Mouse (Mus musculus) forebrain, embryonic 11.5 days (tissue): ENCODE results near the gene Cpd. TPM values are rescaled to one million over a fixed set of nuclear protein-coding genes. Genes with fewer than 3 reads are reported as not detected.

Source experiments
- ATAC-seq: fragments of 200-750 bp; cut with Nextera tagmentation; replicated peaks from 2 replicates; pipeline ENCODE4 v1.8.0; 2017; ENCODE audit warnings: moderate TSS enrichment; ENCODE audit not compliant: low FRiP score
- DNase-seq: peaks from one replicate; pipeline ENCODE4 v3.0.0-alpha.2; 2017; ENCODE audit warnings: low spot score
- H3K27ac ChIP-seq: fragments of 300-500 bp; sonication (generic); 2 replicates; pipeline ENCODE4 v1.5.1; 2014; ENCODE audit warnings: low read depth, low read length
- H3K27me3 ChIP-seq: fragments of 300-500 bp; sonication (generic); 2 replicates; pipeline ENCODE4 v1.6.1; 2014; ENCODE audit warnings: mild to moderate bottlenecking, low read length, mixed read lengths; ENCODE audit not compliant: control insufficient read depth, insufficient read depth
- H3K36me3 ChIP-seq: fragments of 300-500 bp; sonication (generic); 2 replicates; pipeline ENCODE4 v1.6.1; 2014; ENCODE audit warnings: mild to moderate bottlenecking, low read length, moderate library complexity, mixed read lengths; ENCODE audit not compliant: control insufficient read depth, insufficient read depth
- H3K4me1 ChIP-seq: fragments of 300-500 bp; sonication (generic); replicated peaks from 2 replicates; pipeline ENCODE4 v1.6.1; 2014; ENCODE audit warnings: low read length, mixed read lengths; ENCODE audit not compliant: control insufficient read depth, insufficient read depth
- H3K4me2 ChIP-seq: fragments of 300-500 bp; sonication (generic); 2 replicates; pipeline ENCODE4 v1.6.1; 2014; ENCODE audit warnings: low read depth, mild to moderate bottlenecking, low read length, moderate library complexity, mixed read lengths; ENCODE audit not compliant: severe bottlenecking
- H3K4me3 ChIP-seq: fragments of 300-500 bp; sonication (generic); 2 replicates; pipeline ENCODE4 v1.5.1; 2014; ENCODE audit warnings: low read depth, low read length
- H3K9ac ChIP-seq: fragments of 300-500 bp; sonication (generic); 2 replicates; pipeline ENCODE4 v1.6.1; 2014; ENCODE audit warnings: low read length
- H3K9me3 ChIP-seq: fragments of 300-500 bp; sonication (generic); 2 replicates; pipeline ENCODE4 v1.6.1; 2016; ENCODE audit warnings: low read length, mixed read lengths; ENCODE audit not compliant: control insufficient read depth
- WGBS: fragments of 180-500 bp; shearing (Covaris S2); extraction: QIAGEN DNeasy Blood & Tissue Kit; methylation state at CpG from one replicate; pipeline ENCODE4 v1.1.7; 2014; 5-methylcytosine and 5-hydroxymethylcytosine counted together
- polyA plus RNA-seq: library from polyadenylated mRNA; unstranded; fragments of >200 nt; fragmentation: Nextera tagmentation; extraction: Ambion mirVana; gene quantifications from 2 replicates; pipeline ENCODE4 v1.2.1, GENCODE M21; 2014

Gene Cpd
- polyA plus RNA-seq, 1 experiment from 2014 or later: 15.6 TPM

DNA sequence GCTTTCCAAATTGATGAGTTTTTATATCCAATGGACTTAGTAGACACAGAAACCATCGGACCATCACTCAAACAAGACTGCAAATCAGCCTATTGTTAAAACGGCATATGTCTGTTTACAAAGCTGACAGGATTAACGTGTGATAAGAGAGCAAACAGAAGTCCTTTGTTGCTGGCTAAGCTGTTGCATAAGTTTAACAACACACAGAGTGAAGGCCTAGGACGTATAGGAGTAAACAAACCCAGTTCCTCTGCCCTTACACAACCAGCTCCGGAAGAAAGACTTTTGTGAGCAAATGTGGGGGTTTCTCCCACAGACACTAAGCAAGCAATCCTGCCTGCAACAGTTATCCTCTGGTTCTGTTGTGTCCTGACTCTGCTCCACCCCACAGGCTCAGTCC lies 37.6 kb upstream of the Cpd start:
- no peaks in the 10 kb centered on the region for H3K27me3 ChIP-seq
- H3K4me3 ChIP-seq: no peak overlapping the region
- no peak overlapping the region for H3K4me2 ChIP-seq
- WGBS: 41% methylated on average over 5 of the region's 5 CpGs
- no peak overlapping the region for H3K27ac ChIP-seq
- no peaks in the 10 kb centered on the region for H3K36me3 ChIP-seq
- no peak overlapping the region for H3K9ac ChIP-seq
- ATAC-seq: no peak
- DNase-seq: no peak
- no peaks in the 10 kb centered on the region for H3K4me1 ChIP-seq
- H3K9me3 ChIP-seq: no peaks in the 10 kb centered on the region

DNA sequence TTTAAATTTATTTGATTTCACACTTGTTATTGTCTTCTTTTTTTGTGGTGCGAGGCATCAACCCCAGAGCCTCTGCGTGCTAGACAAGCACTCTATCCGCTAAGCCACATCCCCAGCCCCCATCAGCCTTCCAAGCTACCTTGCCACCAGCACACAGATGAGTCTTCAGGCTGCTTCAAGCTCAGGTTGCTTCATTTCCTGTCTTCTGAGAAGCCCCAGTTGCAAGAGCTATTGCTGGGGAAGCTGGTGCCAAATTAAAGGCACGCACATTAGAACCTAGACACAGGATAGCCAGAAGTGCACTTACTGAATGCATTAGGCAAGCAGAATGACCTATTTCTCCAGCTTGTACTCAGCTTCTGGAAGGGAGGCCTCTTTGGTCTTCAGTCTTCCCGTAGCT lies 33.0 kb upstream of the Cpd start:
- DNase-seq (peak; percentile 5), ATAC-seq (no peak)
- Histone ChIP-seq H3K27me3 (no peaks in the 10 kb centered on the region), H3K9ac (no peak overlapping the region), H3K27ac (no peak overlapping the region), H3K4me3 (no peak overlapping the region), H3K4me1 (no peaks in the 10 kb centered on the region), H3K36me3 (no peaks in the 10 kb centered on the region), H3K9me3 (no peaks in the 10 kb centered on the region), H3K4me2 (no peak overlapping the region)
- 92% methylated on average over 5 of the region's 5 CpGs for WGBS

DNA sequence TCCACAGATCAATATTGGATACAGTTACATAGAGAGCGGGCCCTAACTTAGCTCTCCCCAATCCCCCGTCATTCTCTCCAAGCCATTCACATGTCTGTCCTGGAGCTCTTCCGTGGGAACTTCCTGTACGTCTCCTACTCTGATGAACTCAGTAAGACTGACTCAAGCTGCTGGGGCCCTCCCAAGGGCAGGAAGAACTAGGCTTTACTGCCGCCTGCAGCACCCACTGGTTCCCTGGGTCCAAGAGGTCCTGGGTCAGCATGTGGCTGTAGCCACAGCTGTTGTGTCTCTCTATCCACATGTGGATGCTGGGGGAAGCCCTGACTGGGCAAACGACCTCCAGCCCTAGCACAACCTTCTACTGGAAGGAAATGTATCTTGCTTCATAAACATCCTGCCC lies 27.9 kb upstream of the Cpd start:
- Histone ChIP-seq H3K4me1 (no peaks in the 10 kb centered on the region), H3K27ac (no peak overlapping the region), H3K4me2 (no peak overlapping the region), H3K9me3 (no peaks in the 10 kb centered on the region), H3K27me3 (no peaks in the 10 kb centered on the region), H3K36me3 (no peaks in the 10 kb centered on the region), H3K4me3 (no peak overlapping the region), H3K9ac (no peak overlapping the region)
- DNase-seq: peak; percentile 10
- ATAC-seq: no peak
- WGBS: 82% methylated on average over 6 of the region's 6 CpGs

DNA sequence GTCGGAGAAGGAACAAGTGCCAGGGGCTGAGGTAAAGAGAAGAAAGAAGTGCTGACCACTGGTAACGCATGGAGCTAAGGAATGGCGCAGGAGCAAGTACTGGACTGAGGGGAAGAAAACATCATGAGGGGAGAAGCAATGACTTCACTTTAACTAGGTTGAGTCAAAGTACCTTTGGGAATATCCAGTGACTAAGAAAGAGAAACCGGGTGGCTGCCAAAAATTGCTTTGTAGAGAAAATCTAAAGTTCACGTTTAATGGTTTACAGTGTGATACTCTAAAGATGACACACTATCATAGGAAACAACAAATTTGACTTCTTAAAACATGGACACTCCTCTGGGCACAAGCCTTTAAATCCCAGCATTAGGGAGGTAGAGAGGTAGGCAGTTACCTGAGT lies 27.0 kb upstream of the Cpd start:
- no peaks in the 10 kb centered on the region for H3K4me1 ChIP-seq
- peak; percentile 2 for DNase-seq
- no peak overlapping the region for H3K4me2 ChIP-seq
- no peaks in the 10 kb centered on the region for H3K36me3 ChIP-seq
- WGBS: 96% methylated on average over 5 of the region's 5 CpGs
- no peak overlapping the region for H3K27ac ChIP-seq
- H3K9me3 ChIP-seq: no peaks in the 10 kb centered on the region
- ATAC-seq: no peak
- H3K27me3 ChIP-seq: no peaks in the 10 kb centered on the region
- no peak overlapping the region for H3K9ac ChIP-seq
- no peak overlapping the region for H3K4me3 ChIP-seq

DNA sequence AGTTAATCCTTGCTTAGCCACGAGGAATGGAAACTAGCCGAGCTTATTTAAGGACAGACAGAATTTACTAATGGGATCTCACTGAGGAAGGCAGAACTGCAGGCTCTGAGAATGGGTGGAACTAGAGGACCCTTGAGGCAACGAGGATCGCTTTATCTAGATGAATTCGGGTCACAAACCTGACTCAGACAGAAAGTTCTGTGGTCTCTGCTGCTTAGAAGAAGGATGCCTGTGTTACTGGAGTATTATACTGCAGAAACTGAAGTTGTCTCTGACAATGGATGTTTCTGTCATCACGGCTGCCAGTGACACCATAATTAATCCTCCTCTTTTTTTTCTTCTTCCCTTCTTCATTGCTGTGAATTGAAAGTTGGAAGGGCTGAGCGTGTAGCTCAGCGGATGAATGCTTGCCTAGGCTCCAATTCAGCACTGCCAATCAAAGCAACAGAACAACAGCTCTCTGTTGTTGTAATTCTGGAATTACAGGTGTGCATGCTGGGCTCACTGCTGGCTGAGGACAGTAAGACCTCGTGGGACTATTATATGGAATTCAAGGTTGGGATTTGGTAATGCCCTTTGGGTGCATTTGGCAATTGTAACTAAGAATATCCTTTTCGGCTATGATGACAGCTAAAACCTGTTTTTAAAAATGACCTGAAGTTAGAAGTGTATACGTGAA lies 25.9 kb upstream of the Cpd start:
- DNase-seq (peak; percentile 17), ATAC-seq (no peak)
- 59% methylated on average over 11 of the region's 11 CpGs for WGBS
- Histone ChIP-seq H3K9me3 (no peaks in the 10 kb centered on the region), H3K27ac (no peak overlapping the region), H3K36me3 (no peaks in the 10 kb centered on the region), H3K27me3 (no peaks in the 10 kb centered on the region), H3K4me2 (no peak overlapping the region), H3K4me3 (no peak overlapping the region), H3K4me1 (no peaks in the 10 kb centered on the region), H3K9ac (no peak overlapping the region)

DNA sequence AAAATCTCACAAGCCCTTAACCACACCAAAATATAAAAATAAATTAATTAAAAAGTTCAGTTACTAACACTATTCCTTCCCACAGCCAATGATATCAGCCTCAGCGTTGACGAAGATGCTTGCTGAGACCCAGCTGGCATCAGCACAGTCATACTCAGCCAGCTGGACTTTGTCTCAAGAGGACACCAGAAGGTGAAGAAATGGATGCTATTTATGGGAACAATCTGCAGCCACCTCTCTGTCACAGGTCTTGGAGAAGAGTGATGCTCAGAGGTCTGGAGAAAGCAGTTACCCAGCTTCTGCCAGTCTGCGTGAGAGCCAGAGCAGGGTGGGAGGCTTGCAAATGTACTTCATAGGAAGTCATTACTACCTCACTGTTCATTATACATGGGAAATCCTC lies 14.4 kb upstream of the Cpd start:
- Histone ChIP-seq H3K9me3 (no peaks in the 10 kb centered on the region), H3K27ac (no peak overlapping the region), H3K36me3 (no peaks in the 10 kb centered on the region), H3K9ac (no peak overlapping the region), H3K27me3 (no peaks in the 10 kb centered on the region), H3K4me1 (no peaks in the 10 kb centered on the region), H3K4me3 (no peak overlapping the region), H3K4me2 (no peak overlapping the region)
- 98% methylated on average over 3 of the region's 3 CpGs for WGBS
- no peak for DNase-seq
- ATAC-seq: no peak

DNA sequence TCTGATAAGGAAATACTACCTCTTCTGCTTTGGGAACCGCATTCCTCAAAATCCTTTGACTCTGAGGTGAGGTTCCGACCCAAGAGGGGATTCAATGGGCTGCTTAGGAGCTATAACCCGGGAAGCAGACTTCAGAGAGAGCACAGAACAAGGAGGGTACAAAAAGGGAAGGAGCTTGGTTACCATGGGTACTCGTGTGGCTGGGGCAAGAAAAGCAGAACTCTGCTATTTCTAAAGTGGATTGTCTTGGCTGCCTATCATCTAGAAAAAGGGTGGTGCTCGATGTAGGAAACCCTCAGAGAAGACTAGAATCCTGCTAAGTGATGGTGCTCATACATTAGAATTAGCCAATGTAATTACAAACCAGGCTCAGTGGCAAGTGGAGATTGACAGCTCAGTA lies 12.4 kb upstream of the Cpd start:
- no peak overlapping the region for H3K4me2 ChIP-seq

DNA sequence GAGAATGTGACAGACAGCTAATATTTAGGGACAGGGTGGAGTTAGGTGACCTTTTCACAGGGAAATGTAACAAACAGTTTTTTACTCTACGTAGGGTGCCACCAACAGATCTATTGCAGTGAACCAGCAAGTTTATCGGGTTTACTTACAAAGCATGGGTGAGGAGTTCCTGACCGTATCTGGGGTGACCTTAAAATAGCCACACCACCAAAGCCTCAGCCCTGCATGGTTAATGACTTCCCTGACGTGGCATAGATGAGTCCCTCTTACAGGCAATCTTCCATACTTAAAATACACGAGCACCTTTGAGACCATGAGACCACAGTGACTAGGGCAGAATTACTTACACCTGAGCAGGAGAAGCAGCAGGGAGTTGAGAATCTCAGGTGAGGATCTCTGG lies 12.0 kb upstream of the Cpd start:
- DNase-seq: no peak
- Histone ChIP-seq H3K27ac (no peak overlapping the region), H3K27me3 (no peaks in the 10 kb centered on the region)

More for the DNA sequence above, 12.4 kb upstream of the Cpd start:
- H3K36me3 ChIP-seq: no peaks in the 10 kb centered on the region
- H3K4me1 ChIP-seq: peaks cover 5% of the 10 kb centered on the region; the same call in 1 of the 2 replicates
- no peak for DNase-seq
- WGBS: 77% methylated on average over 5 of the region's 5 CpGs
- no peak overlapping the region for H3K9ac ChIP-seq
- H3K4me3 ChIP-seq: no peak overlapping the region
- no peaks in the 10 kb centered on the region for H3K27me3 ChIP-seq
- ATAC-seq: no peak
- H3K27ac ChIP-seq: no peak overlapping the region
- H3K9me3 ChIP-seq: no peaks in the 10 kb centered on the region

DNA sequence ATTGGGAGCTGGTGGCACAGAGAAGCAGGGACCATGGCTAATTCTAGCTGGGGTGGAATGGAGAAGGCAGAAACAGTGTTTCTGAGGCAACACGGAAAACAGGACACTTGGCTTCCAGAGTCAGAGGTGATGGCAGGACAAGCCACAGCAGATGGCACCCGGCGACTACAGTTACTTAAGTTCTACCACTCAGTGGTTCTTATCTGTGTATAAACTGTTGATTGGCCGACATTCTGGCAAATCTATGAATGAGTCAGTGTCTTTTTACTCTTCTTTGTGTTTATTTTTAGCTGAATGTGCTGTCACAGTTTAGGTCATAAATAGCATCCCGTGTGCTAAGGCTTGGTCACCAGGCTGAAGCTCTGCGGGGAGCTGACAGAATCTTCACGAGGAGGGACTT lies 10.3 kb upstream of the Cpd start:
- no peaks in the 10 kb centered on the region for H3K36me3 ChIP-seq
- WGBS: 87% methylated on average over 7 of the region's 7 CpGs
- peaks cover 5% of the 10 kb centered on the region; the same call in 1 of the 2 replicates for H3K4me1 ChIP-seq

More for the DNA sequence above, 12.0 kb upstream of the Cpd start:
- H3K4me3 ChIP-seq: no peak overlapping the region
- no peak overlapping the region for H3K4me2 ChIP-seq
- ATAC-seq: no peak
- WGBS: 83% methylated on average over 5 of the region's 5 CpGs
- no peak overlapping the region for H3K9ac ChIP-seq
- no peaks in the 10 kb centered on the region for H3K36me3 ChIP-seq
- H3K4me1 ChIP-seq: peaks cover 5% of the 10 kb centered on the region; the same call in 1 of the 2 replicates
- no peaks in the 10 kb centered on the region for H3K9me3 ChIP-seq

More for the DNA sequence above, 10.3 kb upstream of the Cpd start:
- DNase-seq: no peak
- H3K9me3 ChIP-seq: no peaks in the 10 kb centered on the region
- no peaks in the 10 kb centered on the region for H3K27me3 ChIP-seq
- no peak overlapping the region for H3K9ac ChIP-seq
- H3K4me2 ChIP-seq: no peak overlapping the region
- ATAC-seq: no peak
- no peak overlapping the region for H3K27ac ChIP-seq
- no peak overlapping the region for H3K4me3 ChIP-seq
